Mouse (Mus musculus) stomach, embryonic 14.5 days (tissue): ENCODE data around the gene Map3k5. TPM values are rescaled to one million over a fixed set of nuclear protein-coding genes. Genes with fewer than 3 reads are reported as not detected.
"Not testable (repeated sequence)": the region's sequence is repeated elsewhere in the genome, so short reads cannot be mapped to it uniquely, and the experiment has no call there.

Experiments used
- ATAC-seq: fragments of 200-750 bp; cut with Nextera tagmentation; 2 replicates; pipeline ENCODE4 v1.8.0; 2017; ENCODE audit warnings: low read depth, moderate TSS enrichment; ENCODE audit not compliant: insufficient number of reproducible peaks, insufficient read depth, low FRiP score
- H3K27ac ChIP-seq: fragments of 300-500 bp; sonication (generic); 2 replicates; pipeline ENCODE4 v1.5.1; 2014; ENCODE audit warnings: mild to moderate bottlenecking, low read length, moderate library complexity, mixed read lengths
- H3K27me3 ChIP-seq: fragments of 300-500 bp; sonication (generic); 2 replicates; pipeline ENCODE4 v1.6.1; 2014; ENCODE audit warnings: low read length, control low read depth, mixed read lengths; ENCODE audit not compliant: control insufficient read depth, insufficient read depth
- H3K36me3 ChIP-seq: fragments of 300-500 bp; sonication (generic); 2 replicates; pipeline ENCODE4 v1.6.1; 2014; ENCODE audit warnings: mild to moderate bottlenecking, control low read depth, low read length, moderate library complexity, mixed read lengths; ENCODE audit not compliant: control insufficient read depth, insufficient read depth
- H3K4me1 ChIP-seq: fragments of 300-500 bp; sonication (generic); 2 replicates; pipeline ENCODE4 v1.6.1; 2014; ENCODE audit warnings: low read length, control low read depth, mixed read lengths; ENCODE audit not compliant: control insufficient read depth, insufficient read depth
- H3K4me2 ChIP-seq: fragments of 300-500 bp; sonication (generic); replicated peaks from 2 replicates; pipeline ENCODE4 v1.6.1; 2014; ENCODE audit warnings: low read depth, low read length, control low read depth
- H3K4me3 ChIP-seq: fragments of 300-500 bp; sonication (generic); 2 replicates; pipeline ENCODE4 v1.5.1; 2014; ENCODE audit warnings: low read depth, low read length, control low read depth
- H3K9ac ChIP-seq: fragments of 300-500 bp; sonication (generic); replicated peaks from 2 replicates; pipeline ENCODE4 v1.6.1; 2014; ENCODE audit warnings: low read depth, mild to moderate bottlenecking, control low read depth, low read length, moderate library complexity, mixed read lengths
- H3K9me3 ChIP-seq: fragments of 300-500 bp; sonication (generic); 2 replicates; pipeline ENCODE4 v1.6.1; 2016; ENCODE audit warnings: low read depth, low read length, control low read depth; ENCODE audit not compliant: control insufficient read depth
- WGBS: fragments of 180-500 bp; shearing (Covaris S2); extraction: QIAGEN DNeasy Blood & Tissue Kit; methylation state at CpG from one replicate; pipeline ENCODE4 v1.1.7; 2014; 5-methylcytosine and 5-hydroxymethylcytosine counted together
- polyA plus RNA-seq: library from polyadenylated mRNA; unstranded; fragments of >200 nt; fragmentation: Nextera tagmentation; extraction: Ambion mirVana; gene quantifications from 2 replicates; pipeline ENCODE4 v1.2.1, GENCODE M21; 2014

Map3k5 gene
- polyA plus RNA-seq, 1 experiment from 2014 or later, result 4.6 TPM

GRCm38 (mm10) chr10:19924256-19924655, 10.0 kb upstream of the Map3k5 start:
- Histone ChIP-seq H3K36me3 (no peaks in the 10 kb centered on the region), H3K9ac (no peak overlapping the region), H3K4me1 (no peaks in the 10 kb centered on the region), H3K9me3 (no peaks in the 10 kb centered on the region), H3K4me3 (no peak overlapping the region), H3K27ac (no peak overlapping the region), H3K4me2 (no peak overlapping the region), H3K27me3 (no peaks in the 10 kb centered on the region)
- ATAC-seq, result no peak
- WGBS, result 65% methylated on average over 2 of the region's 2 CpGs

DNA sequence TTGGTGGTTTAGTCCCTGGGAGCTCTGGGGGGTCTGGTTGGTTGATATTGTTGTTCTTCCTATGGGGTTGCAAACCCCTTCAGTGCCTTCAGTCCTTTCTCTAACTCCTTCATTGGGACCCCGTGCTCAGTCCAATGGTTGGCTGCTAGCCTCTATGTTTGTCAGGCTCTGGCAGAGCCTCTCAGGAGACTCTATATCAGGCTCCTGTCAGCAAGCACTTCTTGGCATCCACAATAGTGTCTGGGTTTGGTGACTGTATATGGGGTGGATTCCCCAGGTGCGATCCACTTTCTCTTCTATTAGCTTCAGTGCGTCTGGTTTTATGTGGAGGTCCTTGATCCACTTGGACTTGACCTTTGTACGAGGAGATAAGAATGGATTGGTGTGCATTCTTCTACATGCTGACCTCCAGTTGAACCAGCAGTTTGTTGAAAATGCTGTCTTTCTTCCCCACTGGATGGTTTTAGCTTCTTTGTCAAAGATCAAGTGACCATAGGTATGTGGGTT, 7.8 kb upstream of the Map3k5 start:
- not testable (repeated sequence) for H3K36me3 ChIP-seq, H3K4me3 ChIP-seq, H3K27me3 ChIP-seq, ATAC-seq, H3K9ac ChIP-seq, H3K27ac ChIP-seq, H3K4me1 ChIP-seq, H3K4me2 ChIP-seq, H3K9me3 ChIP-seq
- 69% methylated on average over 4 of the region's 4 CpGs for WGBS

GRCm38 (mm10) chr10:19928205-19928604, 6.1 kb upstream of the Map3k5 start:
- H3K4me2 ChIP-seq, result no peak overlapping the region
- no peaks in the 10 kb centered on the region for H3K9me3 ChIP-seq
- WGBS, result 69% methylated on average over 1 of the region's 1 CpGs
- no peak overlapping the region for H3K9ac ChIP-seq
- peaks cover 5% of the 10 kb centered on the region; the same call in 1 of the 2 replicates for H3K4me1 ChIP-seq
- H3K4me3 ChIP-seq, result no peak overlapping the region
- no peaks in the 10 kb centered on the region for H3K27me3 ChIP-seq
- H3K27ac ChIP-seq, result no peak overlapping the region
- ATAC-seq, result no peak
- no peaks in the 10 kb centered on the region for H3K36me3 ChIP-seq

GRCm38 (mm10) chr10:19932986-19933385, 1.3 kb upstream of the Map3k5 start:
- H3K4me1 ChIP-seq, result peaks cover 16% of the 10 kb centered on the region; the same call in 1 of the 2 replicates
- H3K9ac ChIP-seq, result no peak overlapping the region
- H3K9me3 ChIP-seq, result no peaks in the 10 kb centered on the region
- no peaks in the 10 kb centered on the region for H3K27me3 ChIP-seq
- peak overlapping the region; percentile 95 for H3K4me2 ChIP-seq
- 22% methylated on average over 3 of the region's 3 CpGs for WGBS
- H3K4me3 ChIP-seq, result peak overlapping the region; percentile 72
- ATAC-seq, result no peak
- no peaks in the 10 kb centered on the region for H3K36me3 ChIP-seq
- H3K27ac ChIP-seq, result no peak overlapping the region

DNA sequence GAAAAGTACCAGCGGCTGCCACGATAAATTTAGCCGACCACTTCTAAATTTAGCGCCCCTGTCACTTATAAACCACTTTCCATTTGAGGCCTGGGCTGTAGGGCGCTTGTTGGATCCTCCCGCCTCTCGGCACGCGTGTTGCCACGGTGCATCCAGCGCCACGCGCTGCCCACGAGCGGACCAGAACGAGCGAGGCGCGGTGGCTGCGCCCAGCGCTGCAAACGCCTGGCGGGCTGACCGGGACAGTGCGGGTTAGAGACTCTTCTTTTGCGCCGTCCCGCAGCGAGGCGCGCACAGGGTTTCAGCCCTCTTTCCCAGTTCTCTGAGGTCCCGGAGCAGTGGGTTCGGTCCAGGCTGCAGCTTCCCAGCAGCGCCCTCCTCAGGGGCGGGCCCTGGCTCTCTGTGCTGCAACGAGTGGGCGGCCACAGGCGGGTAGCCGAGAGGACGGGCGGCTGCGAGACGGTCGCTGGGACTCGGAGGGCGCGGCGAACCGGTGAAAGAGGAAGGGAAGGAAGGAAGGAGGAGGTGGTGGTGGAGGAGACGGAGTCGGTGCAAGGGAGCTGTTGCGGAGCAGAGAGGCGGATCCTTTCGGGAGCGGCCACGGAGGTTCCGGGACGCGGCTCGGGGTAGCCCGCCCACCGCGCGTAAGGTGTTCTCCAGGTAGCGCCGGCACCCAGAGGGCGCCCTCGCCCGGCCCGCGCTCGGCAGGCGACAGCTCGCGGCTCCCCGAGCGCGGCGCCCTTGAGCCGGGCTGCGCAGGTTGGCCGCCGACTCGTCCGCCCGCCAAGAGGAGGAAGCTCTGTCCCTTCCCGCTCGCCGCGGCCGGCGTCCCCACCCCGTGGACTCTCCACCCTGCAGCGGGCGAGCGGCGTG, 525 bp upstream of the Map3k5 start:
- H3K4me2 ChIP-seq, result peak overlapping the region; percentile 95
- ATAC-seq, result peak; percentile 92
- H3K4me1 ChIP-seq, result peaks cover 19% of the 10 kb centered on the region; the same call in 1 of the 2 replicates
- H3K9ac ChIP-seq, result peak overlapping the region; percentile 82
- H3K36me3 ChIP-seq, result no peaks in the 10 kb centered on the region
- H3K9me3 ChIP-seq, result no peaks in the 10 kb centered on the region
- H3K27ac ChIP-seq, result peak overlapping the region; percentile 83
- WGBS, result under 1% methylated on average over 76 of the region's 97 CpGs
- peak overlapping the region; percentile 72 for H3K4me3 ChIP-seq
- no peaks in the 10 kb centered on the region for H3K27me3 ChIP-seq

GRCm38 (mm10) chr10:19935295-19935623, 987 bp downstream of the Map3k5 start:
- no peak for ATAC-seq
- Histone ChIP-seq H3K4me3 (peak overlapping the region; percentile 72), H3K9ac (0 out of 2 replicates have a peak overlapping the region, but pooled peaks have one; percentile 82), H3K27me3 (no peaks in the 10 kb centered on the region), H3K27ac (peak overlapping the region; percentile 10; the same call in 1 of the 2 replicates), H3K4me1 (peaks cover 23% of the 10 kb centered on the region; the same call in 1 of the 2 replicates), H3K36me3 (no peaks in the 10 kb centered on the region), H3K9me3 (no peaks in the 10 kb centered on the region), H3K4me2 (peak overlapping the region; percentile 95)
- WGBS, result 3% methylated on average over 10 of the region's 10 CpGs

DNA sequence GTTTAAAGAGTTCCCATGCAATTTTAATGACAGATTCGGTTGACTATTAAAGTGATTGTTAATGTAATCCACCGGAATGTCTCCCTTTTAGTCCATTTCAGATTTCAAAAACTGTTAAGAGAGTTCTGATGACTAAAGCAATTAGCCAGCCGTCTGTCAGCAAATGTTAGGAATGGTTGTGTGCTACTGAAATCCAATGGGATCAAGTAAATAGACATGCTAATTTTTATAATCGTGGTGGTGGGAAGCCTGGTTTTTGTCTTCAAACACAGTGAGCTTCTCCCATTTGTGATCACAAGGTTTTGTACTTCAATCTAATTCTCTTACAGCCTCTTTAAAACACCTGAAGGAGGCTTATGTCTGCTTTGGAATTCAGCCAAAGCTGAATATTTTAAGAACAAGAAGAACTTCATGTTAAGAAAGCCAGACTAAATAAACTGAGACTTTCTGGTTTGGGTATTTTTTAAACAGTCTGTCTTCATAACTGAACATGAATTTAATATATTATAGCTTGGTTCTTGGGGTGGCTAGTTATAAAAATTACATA, 1.6 kb downstream of the Map3k5 start:
- Histone ChIP-seq H3K4me1 (peaks cover 25% of the 10 kb centered on the region; the same call in 1 of the 2 replicates), H3K36me3 (no peaks in the 10 kb centered on the region), H3K27ac (no peak overlapping the region; the same call in 1 of the 2 replicates), H3K9me3 (no peaks in the 10 kb centered on the region), H3K4me2 (peak overlapping the region; percentile 95), H3K27me3 (no peaks in the 10 kb centered on the region), H3K4me3 (peak overlapping the region; percentile 72), H3K9ac (no peak overlapping the region)
- 24% methylated on average over 4 of the region's 4 CpGs for WGBS
- no peak for ATAC-seq

GRCm38 (mm10) chr10:19936961-19937708, 2.9 kb downstream of the Map3k5 start:
- Histone ChIP-seq H3K4me1 (peaks cover 25% of the 10 kb centered on the region; the same call in 1 of the 2 replicates), H3K9me3 (no peaks in the 10 kb centered on the region), H3K27ac (no peak overlapping the region), H3K27me3 (no peaks in the 10 kb centered on the region), H3K4me3 (no peak overlapping the region), H3K36me3 (no peaks in the 10 kb centered on the region), H3K9ac (no peak overlapping the region), H3K4me2 (peak overlapping the region; percentile 19; the same call in 1 of the 2 replicates)
- 61% methylated on average over 9 of the region's 9 CpGs for WGBS
- no peak for ATAC-seq
